Mouse (Mus musculus) MEL (cell line): ENCODE measurements around the gene Rer1. TPM values are rescaled to one million over a fixed set of nuclear protein-coding genes. Genes with fewer than 3 reads are reported as not detected.

Experiments used
- DNase-seq: peaks from one replicate; pipeline ENCODE4 v3.0.0; 2011; ENCODE audit warnings: low read depth, low spot score
- H3K27ac ChIP-seq: 2 replicates; pipeline ENCODE4 v1.5.1; 2012; ENCODE audit warnings: low read depth, mild to moderate bottlenecking, control low read depth, low read length, moderate library complexity; ENCODE audit not compliant: control insufficient read depth
- H3K27me3 ChIP-seq, 2 experiments: fragments of 150-350 bp in 1 of 2; sonication (generic) in 1 of 2; 2 replicates each; pipeline ENCODE4 v1.6.1; 2012; ENCODE audit warnings: low read length in 2 of 2, mild to moderate bottlenecking in 2 of 2, improper control_type of control experiment in 1 of 2, moderate library complexity in 1 of 2; ENCODE audit not compliant: insufficient read depth in 2 of 2, control insufficient read depth in 1 of 2
- H3K36me3 ChIP-seq, 2 experiments: 2 replicates each; pipeline ENCODE4 v1.6.1; 2012 to 2014; ENCODE audit warnings: low read length in 2 of 2, improper control_type of control experiment in 1 of 2, inconsistent platforms in 1 of 2, mild to moderate bottlenecking in 1 of 2; ENCODE audit not compliant: insufficient read depth in 2 of 2, control insufficient read depth in 1 of 2
- H3K4me1 ChIP-seq, 2 experiments: fragments of 150-350 bp in 1 of 2; sonication (generic) in 1 of 2; 2 replicates each; pipeline ENCODE4 v1.6.1; 2012; ENCODE audit warnings: low read length in 2 of 2, improper control_type of control experiment in 1 of 2, mild to moderate bottlenecking in 1 of 2; ENCODE audit not compliant: insufficient read depth in 2 of 2, control insufficient read depth in 1 of 2
- H3K4me3 ChIP-seq, 2 experiments: fragments of 150-350 bp in 1 of 2; sonication (generic) in 1 of 2; 2 replicates each; pipeline ENCODE4 v1.5.1; 2012; ENCODE audit warnings: low read depth in 2 of 2, low read length in 2 of 2, mild to moderate bottlenecking in 2 of 2, moderate library complexity in 2 of 2, control low read depth in 1 of 2, improper control_type of control experiment in 1 of 2; ENCODE audit not compliant: control insufficient read depth in 1 of 2, insufficient read depth in 1 of 2
- H3K79me2 ChIP-seq: 2 replicates; pipeline ENCODE4 v1.6.1; 2012; ENCODE audit warnings: mild to moderate bottlenecking, low read length, moderate library complexity; ENCODE audit not compliant: control insufficient read depth, poor library complexity, insufficient read depth
- H3K9ac ChIP-seq: 2 replicates; pipeline ENCODE4 v1.6.1; 2012; ENCODE audit warnings: low read depth, mild to moderate bottlenecking, control low read depth, low read length, moderate library complexity; ENCODE audit not compliant: control insufficient read depth, poor library complexity, severe bottlenecking
- H3K9me3 ChIP-seq: fragments of 150-350 bp; sonication (generic); replicated peaks from 2 replicates; pipeline ENCODE4 v1.6.1; 2012; ENCODE audit warnings: mild to moderate bottlenecking, low read length, improper control_type of control experiment, moderate library complexity; ENCODE audit not compliant: insufficient read depth
- BHLHE40 ChIP-seq: IDR thresholded peaks from 2 replicates; pipeline ENCODE4 v1.6.1; 2012; ENCODE audit warnings: low read depth, mild to moderate bottlenecking, inconsistent platforms, low read length, improper control_type of control experiment, borderline replicate concordance
- CHD1 ChIP-seq: IDR thresholded peaks from 2 replicates; pipeline ENCODE4 v1.6.1; 2012; ENCODE audit warnings: low read depth, mild to moderate bottlenecking, inconsistent platforms, low read length, improper control_type of control experiment
- ETS1 ChIP-seq: IDR thresholded peaks from 2 replicates; pipeline ENCODE4 v1.6.1; 2012; ENCODE audit warnings: low read depth, mild to moderate bottlenecking, inconsistent platforms, low read length, improper control_type of control experiment, moderate library complexity
- GATA1 ChIP-seq: IDR thresholded peaks from 2 replicates; pipeline ENCODE4 v1.6.1; 2011; ENCODE audit warnings: low read depth, low read length, improper control_type of control experiment
- KAT2A ChIP-seq: conservative IDR thresholded peaks from 2 replicates; pipeline ENCODE4 v1.6.1; 2012; ENCODE audit warnings: low read depth, low read length, improper control_type of control experiment, inconsistent platforms
- MAFK ChIP-seq: IDR thresholded peaks from 2 replicates; pipeline ENCODE4 v1.6.1; 2011; ENCODE audit warnings: low read depth, mild to moderate bottlenecking, low read length, improper control_type of control experiment, borderline replicate concordance
- MAX ChIP-seq: IDR thresholded peaks from 2 replicates; pipeline ENCODE4 v1.6.1; 2011; ENCODE audit warnings: low read length, improper control_type of control experiment
- MAZ ChIP-seq: IDR thresholded peaks from 2 replicates; pipeline ENCODE4 v1.6.1; 2012; ENCODE audit warnings: low read depth, mild to moderate bottlenecking, inconsistent platforms, low read length, improper control_type of control experiment
- NELFE ChIP-seq: IDR thresholded peaks from 2 replicates; pipeline ENCODE4 v1.6.1; 2011; ENCODE audit warnings: low read depth, low read length, improper control_type of control experiment
- NRF1 ChIP-seq: IDR thresholded peaks from 2 replicates; pipeline ENCODE4 v1.6.1; 2014; ENCODE audit warnings: low read depth, mild to moderate bottlenecking, inconsistent platforms, low read length, improper control_type of control experiment, moderate library complexity; ENCODE audit not compliant: poor library complexity, insufficient read depth, severe bottlenecking
- POLR2AphosphoS2 ChIP-seq: IDR thresholded peaks from 2 replicates; pipeline ENCODE4 v1.6.1; 2011; ENCODE audit warnings: low read length, improper control_type of control experiment
- RAD21 ChIP-seq: IDR thresholded peaks from 2 replicates; pipeline ENCODE4 v1.6.1; 2011; ENCODE audit warnings: mild to moderate bottlenecking, low read depth, low read length, improper control_type of control experiment
- SMC3 ChIP-seq: IDR thresholded peaks from 2 replicates; pipeline ENCODE4 v1.6.1; 2011; ENCODE audit warnings: low read depth, low read length, improper control_type of control experiment
- TAL1 ChIP-seq: IDR thresholded peaks from 2 replicates; pipeline ENCODE4 v1.6.1; 2012; ENCODE audit warnings: mild to moderate bottlenecking, inconsistent platforms, low read length, moderate library complexity, mixed read lengths
- TCF12 ChIP-seq: IDR thresholded peaks from 2 replicates; pipeline ENCODE4 v1.6.1; 2014; ENCODE audit warnings: low read depth, mild to moderate bottlenecking, inconsistent platforms, low read length, improper control_type of control experiment, moderate library complexity
- UBTF ChIP-seq: IDR thresholded peaks from 2 replicates; pipeline ENCODE4 v1.6.1; 2012; ENCODE audit warnings: low read depth, mild to moderate bottlenecking, inconsistent platforms, low read length, improper control_type of control experiment, moderate library complexity, borderline replicate concordance; ENCODE audit not compliant: insufficient read depth
- USF2 ChIP-seq, 2 experiments: IDR thresholded peaks; 2 replicates each; pipeline ENCODE4 v1.6.1; 2011 to 2012; ENCODE audit warnings: improper control_type of control experiment in 2 of 2, low read length in 2 of 2, borderline replicate concordance in 1 of 2, inconsistent platforms in 1 of 2, low read depth in 1 of 2, mild to moderate bottlenecking in 1 of 2; ENCODE audit not compliant: insufficient read depth in 1 of 2
- polyA plus RNA-seq, 2 experiments: library from polyadenylated mRNA; stranded (reverse) in 1 of 2; unstranded in 1 of 2; fragments of >175 nt in 1 of 2; fragments of >200 nt in 1 of 2; gene quantifications; 2 replicates each; pipeline versions ENCODE4 v1.2.1 to v1.2.4; 2012; ENCODE audit warnings: low replicate concordance in 2 of 2, low read depth in 1 of 2; ENCODE audit not compliant: insufficient read length in 2 of 2, insufficient read depth in 1 of 2, missing spikeins in 1 of 2
- total RNA-seq: library from RNA; depleted of rRNA; stranded (reverse); fragments of 300-350 nt; gene quantifications from 2 replicates; pipeline ENCODE4 v1.2.3, GENCODE M21; 2012

The Rer1 gene
- total and polyA plus RNA-seq, 3 experiments, result 114 to 379 (median 140) TPM

DNA sequence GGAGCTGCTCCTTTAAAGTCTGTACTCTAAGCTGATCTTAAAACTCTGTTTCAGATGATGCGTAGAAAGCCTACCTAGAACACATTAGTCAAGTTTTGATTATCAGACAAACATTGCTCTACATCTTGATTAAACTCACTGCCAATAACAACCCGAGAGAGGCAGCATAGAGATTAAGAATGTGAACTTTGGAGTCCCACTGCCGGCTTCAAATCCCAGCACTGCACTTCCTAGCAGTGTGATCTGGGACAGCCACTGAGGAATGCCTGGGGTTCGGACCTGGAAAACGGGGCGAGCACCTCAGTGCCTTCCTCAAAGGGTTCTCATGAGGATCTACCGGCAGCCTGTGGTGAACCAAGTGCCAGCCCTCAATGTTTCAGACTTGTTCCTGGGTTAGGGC lies 1.8 kb downstream of the Rer1 start:
- Histone ChIP-seq H3K36me3 (peaks cover 15 to 20% of the 10 kb centered on the region in 2 experiments), H3K27ac (no peak overlapping the region), H3K9ac (no peak overlapping the region; the same call in 1 of the 2 replicates), H3K9me3 (no peaks in the 10 kb centered on the region), H3K27me3 (no peaks in the 10 kb centered on the region), H3K4me3 (no peak overlapping the region; a peak in 1 of 4 replicates), H3K4me1 (peaks cover 3 to 18% of the 10 kb centered on the region in 2 experiments; a peak in 3 of 4 replicates), H3K79me2 (peaks cover 37% of the 10 kb centered on the region)
- TF ChIP-seq RAD21 (no peak), MAFK (no peak), MAX (no peak), GATA1 (no peak), NELFE (no peak), ETS1 (no peak), CHD1 (no peak), TCF12 (no peak), POLR2AphosphoS2 (no peak), KAT2A (no peak), NRF1 (no peak), USF2 (IDR thresholded peaks at IDR 0.05; ENCODE audit: borderline replicate concordance in 1 of 2, insufficient read depth in 1 of 2, low read depth in 1 of 2, low read length in 2 of 2) (no peak), TAL1 (no peak), MAZ (no peak), UBTF (no peak), BHLHE40 (no peak), SMC3 (no peak)
- no peak for DNase-seq

DNA sequence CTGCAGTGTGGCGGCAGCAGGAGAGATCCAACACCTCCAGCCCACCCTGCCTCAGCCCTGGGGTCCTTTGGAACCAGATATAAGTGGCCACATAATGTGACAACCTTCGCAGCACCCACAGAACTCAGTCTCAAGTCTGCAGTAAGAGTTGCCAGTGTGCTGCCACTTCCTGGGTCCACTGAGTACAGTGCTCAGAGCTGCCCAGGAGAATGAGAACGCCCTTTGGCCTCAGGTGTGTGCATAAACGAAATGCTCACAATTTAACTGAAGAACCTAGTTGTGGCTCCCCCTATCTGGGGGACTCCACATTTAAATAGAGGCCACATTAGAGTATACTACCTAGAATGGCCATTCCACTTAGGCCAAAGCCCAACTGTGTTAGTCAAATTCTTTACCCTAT lies 2.6 kb downstream of the Rer1 start:
- H3K4me3 ChIP-seq, result no peak overlapping the region
- peaks cover 39% of the 10 kb centered on the region for H3K79me2 ChIP-seq
- H3K4me1 ChIP-seq, result peaks cover 3 to 18% of the 10 kb centered on the region in 2 experiments; a peak in 3 of 4 replicates
- DNase-seq, result no peak
- peaks cover 15 to 20% of the 10 kb centered on the region in 2 experiments for H3K36me3 ChIP-seq
- no peak overlapping the region for H3K27ac ChIP-seq
- H3K27me3 ChIP-seq, result no peaks in the 10 kb centered on the region
- no peak overlapping the region for H3K9ac ChIP-seq
- no peaks in the 10 kb centered on the region for H3K9me3 ChIP-seq
- TF ChIP-seq CHD1, result 0 out of 2 replicates have a peak, but pooled peaks have one; percentile 29
- TF ChIP-seq TAL1, result no peak
